Mouse (Mus musculus) leukemia stem cell, adult 10-12 weeks (primary cell): Measurements from ENCODE around the gene Cacna2d1. TPM values are rescaled to one million over a fixed set of nuclear protein-coding genes. Genes with fewer than 3 reads are reported as not detected.

Experiments used
- polyA plus RNA-seq: library from polyadenylated mRNA; stranded (reverse); fragments of >175 nt; gene quantifications from 2 replicates; pipeline ENCODE4 v1.2.3, GENCODE M21; 2012; ENCODE audit warnings: low replicate concordance

Gene Cacna2d1
- 0.03 TPM in 1 of 2 replicates, not detected in the other for polyA plus RNA-seq

DNA sequence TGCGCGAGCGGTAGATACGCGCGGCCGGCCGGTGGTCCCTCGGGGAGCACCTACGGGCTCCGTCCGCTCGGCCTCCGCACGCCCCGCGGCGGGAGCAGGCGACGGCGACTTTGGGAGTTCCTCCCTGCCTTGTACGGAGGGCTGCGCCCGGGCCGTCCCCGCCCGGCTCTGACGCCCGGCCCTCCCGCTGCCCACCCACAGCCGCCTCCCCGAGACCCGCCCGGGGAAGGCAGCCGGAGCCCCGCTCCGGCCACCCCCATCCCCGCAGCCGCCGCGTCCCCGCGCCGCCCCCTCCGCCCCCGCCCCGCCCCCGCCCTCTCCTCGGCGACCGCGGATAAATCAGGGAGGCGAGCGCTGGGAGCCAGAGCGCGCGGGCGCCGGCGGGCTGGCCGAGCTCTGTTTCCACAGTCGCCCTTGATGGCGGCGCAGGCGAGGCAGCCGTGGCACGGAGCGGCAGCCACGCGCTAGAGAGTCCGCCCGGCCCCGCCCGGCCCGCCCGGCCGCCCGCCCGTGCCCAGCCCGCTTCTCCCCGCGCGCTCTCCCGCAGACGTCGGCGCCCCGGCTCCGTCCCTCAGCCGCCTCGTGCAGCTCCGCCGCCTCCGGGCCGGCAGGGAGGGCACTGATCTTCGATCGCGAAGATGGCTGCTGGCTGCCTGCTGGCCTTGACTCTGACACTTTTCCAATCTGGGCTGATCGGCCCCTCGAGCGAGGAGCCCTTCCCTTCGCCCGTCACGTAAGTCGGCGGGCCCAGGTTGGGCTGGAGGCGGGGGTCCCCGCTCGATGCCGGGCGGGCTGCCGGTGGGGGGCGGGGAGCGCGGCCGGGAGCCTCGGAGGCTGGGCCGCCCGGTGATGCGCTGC lies at the start of gene Cacna2d1:
Gene Cacna2d1, plus strand, starts transcription at position 316 of the 858 bp plus-strand sequence.

Other genes with a start within 250 kb of the Cacna2d1 start
- gene Speer4c, start 220.4 kb upstream of the Cacna2d1 start, polyA plus RNA-seq = not detected in 2 replicates